Mouse (Mus musculus): ENCODE measurements at regions not wholly inside any gene's neighbourhood (a gene's known extent, or its start where the extent isn't known, plus 50 kb on each side); places are given as distances from the start of the nearest gene placed in this dataset.
"Not testable (repeated sequence)": the region's sequence is repeated elsewhere in the genome, so short reads cannot be mapped to it uniquely, and the experiment has no call there.

GRCm38 (mm10) chr14:59075845-59076745 lies 66.6 kb downstream of the 1700129C05Rik start:
- no peak for DNase-seq (ENCODE audit: low spot score in 2 of 2)

GRCm38 (mm10) chr14:59072323-59073039 lies 70.2 kb downstream of the 1700129C05Rik start:
- no peak for DNase-seq (ENCODE audit: low spot score in 2 of 2)

GRCm38 (mm10) chr14:59070056-59070455 lies 72.6 kb downstream of the 1700129C05Rik start:
- DNase-seq (ENCODE audit: low spot score in 2 of 2): no peak

GRCm38 (mm10) chr14:59066456-59067220 lies 76.1 kb downstream of the 1700129C05Rik start:
- peak; percentile 59 to 66 for DNase-seq (ENCODE audit: low spot score in 2 of 2)

- DNase-seq (ENCODE audit: low spot score in 2 of 2): no peak
Measured at GRCm38 (mm10) chr14:59063221-59063620, 79.5 kb downstream of the 1700129C05Rik start.

- DNase-seq (ENCODE audit: low spot score in 2 of 2): no peak
Measured at GRCm38 (mm10) chr14:59056832-59057231, 85.9 kb downstream of the 1700129C05Rik start.

- no peak for DNase-seq (ENCODE audit: low spot score in 2 of 2)
Measured at GRCm38 (mm10) chr14:59055283-59055682, 87.4 kb downstream of the 1700129C05Rik start.

GRCm38 (mm10) chr14:59052421-59052820 lies 90.3 kb downstream of the 1700129C05Rik start:
- DNase-seq (ENCODE audit: low spot score in 2 of 2): no peak

GRCm38 (mm10) chr14:59051478-59051879 lies 91.2 kb downstream of the 1700129C05Rik start:
- DNase-seq (ENCODE audit: low spot score in 2 of 2): no peak

- DNase-seq (ENCODE audit: low spot score in 2 of 2): no peak
Measured at GRCm38 (mm10) chr14:59045687-59046086, 97.0 kb downstream of the 1700129C05Rik start.

GRCm38 (mm10) chr14:59045235-59045634 lies 97.5 kb downstream of the 1700129C05Rik start:
- DNase-seq (ENCODE audit: low spot score in 2 of 2): no peak

GRCm38 (mm10) chr14:59042152-59042551 lies 100.5 kb downstream of the 1700129C05Rik start:
- DNase-seq (ENCODE audit: low spot score in 2 of 2): no peak

GRCm38 (mm10) chr14:59025757-59026156 lies 116.9 kb downstream of the 1700129C05Rik start:
- DNase-seq (ENCODE audit: low spot score in 2 of 2): not testable (repeated sequence)

GRCm38 (mm10) chr14:59009534-59009933 lies 133.2 kb downstream of the 1700129C05Rik start:
- DNase-seq (ENCODE audit: low spot score in 2 of 2): no peak

GRCm38 (mm10) chr14:58999106-58999778 lies 143.5 kb downstream of the 1700129C05Rik start:
- no peak for DNase-seq (ENCODE audit: low spot score in 2 of 2)

- no peak for DNase-seq (ENCODE audit: low spot score in 2 of 2)
Measured at GRCm38 (mm10) chr14:58994994-58995393, 147.7 kb downstream of the 1700129C05Rik start.

GRCm38 (mm10) chr14:58989644-58990217 lies 153.0 kb downstream of the 1700129C05Rik start:
- DNase-seq (ENCODE audit: low spot score in 2 of 2): no peak

GRCm38 (mm10) chr14:58987688-58988087 lies 155.0 kb downstream of the 1700129C05Rik start:
- DNase-seq (ENCODE audit: low spot score in 2 of 2): no peak

GRCm38 (mm10) chr14:58985838-58986237 lies 156.9 kb downstream of the 1700129C05Rik start:
- peak in 1 of 2 experiments; percentile 4 for DNase-seq (ENCODE audit: low spot score in 2 of 2)

GRCm38 (mm10) chr14:58976791-58977190 lies 165.9 kb downstream of the 1700129C05Rik start:
- DNase-seq (ENCODE audit: low spot score in 2 of 2): no peak

GRCm38 (mm10) chr14:58969248-58969647 lies 173.4 kb downstream of the 1700129C05Rik start:
- DNase-seq (ENCODE audit: low spot score in 2 of 2): no peak

Measured in layer of hippocampus, adult 8-10 months (tissue).